ENCODE assay signal across 11 mouse cellular contexts in genomic region chr12:108255960-108256359, GRCm38 (mm10). TPM values are rescaled to one million over a fixed set of nuclear protein-coding genes. Genes with fewer than 3 reads are reported as not detected.
DNase-seq lines count a peak whose midpoint lies in the region; ATAC-seq and TF ChIP-seq lines count a peak whose summit lies in the region.
"Had no signal": no experiment of that assay in that cellular context is flagged by ENCODE, and none has a peak within 500 bp of the region (broad histone marks: within the 10 kb centered on the region; RNA-seq: fewer than 3 reads in every experiment).

No protein-coding gene starts in this region.

- intact Hi-C loops in heart, postnatal 10 days (cut with DNase I): loop anchor here (2.0 kb wide), 1 partner anchor 13 kb away; no protein-coding TSS in a partner anchor

- no peak for ATAC-seq in forebrain, embryonic 15.5 days (replicated peaks)
- ATAC-seq in heart, postnatal 0 days (ENCODE audit: insufficient read depth, low read depth): no peak
- peak; percentile 17; the same call in 1 of the 2 replicates for ATAC-seq in midbrain, embryonic 12.5 days (ENCODE audit: low FRiP score, low read depth)
- no peak for ATAC-seq in kidney, embryonic 14.5 days (ENCODE audit: low FRiP score, low TSS enrichment)

- no peaks in the 10 kb centered on the region for H3K9me3 ChIP-seq in forebrain, embryonic 10.5 days
- no peaks in the 10 kb centered on the region for H3K9me3 ChIP-seq in forebrain, embryonic 15.5 days
- H3K9me3 ChIP-seq in heart, postnatal 0 days (replicated peaks; ENCODE audit: control insufficient read depth, low read length): no peaks in the 10 kb centered on the region
- no peaks in the 10 kb centered on the region for H3K9me3 ChIP-seq in embryonic facial prominence, embryonic 10.5 days
- no peaks in the 10 kb centered on the region for H3K9me3 ChIP-seq in midbrain, embryonic 12.5 days
- no peaks in the 10 kb centered on the region for H3K9me3 ChIP-seq in kidney, embryonic 14.5 days (ENCODE audit: control insufficient read depth, low read length)
- H3K9me3 ChIP-seq: liver, embryonic 13.5 days had no signal

- DNase-seq in forebrain, embryonic 10.5 days (ENCODE audit: extremely low spot score, low spot score): no peak
- no peak for DNase-seq in heart, postnatal 0 days (ENCODE audit: low spot score)
- DNase-seq in heart, postnatal 10 days: no peak
- no peak for DNase-seq in embryonic facial prominence, embryonic 10.5 days (ENCODE audit: low spot score)
- no peak for DNase-seq in right cerebral cortex, postnatal 25 days
- DNase-seq: adrenal gland, adult 8-10 months; liver, embryonic 13.5 days had no signal

- peak overlapping the region; percentile 15; the same call in 1 of the 2 replicates for H3K4me3 ChIP-seq in forebrain, embryonic 10.5 days
- H3K4me3 ChIP-seq in forebrain, embryonic 15.5 days: no peak overlapping the region
- H3K4me3 ChIP-seq in heart, postnatal 0 days (ENCODE audit: low read depth, low read length): no peak overlapping the region
- no peak overlapping the region for H3K4me3 ChIP-seq in embryonic facial prominence, embryonic 10.5 days
- no peak overlapping the region for H3K4me3 ChIP-seq in midbrain, embryonic 12.5 days
- H3K4me3 ChIP-seq in kidney, embryonic 14.5 days (ENCODE audit: low read length): no peak overlapping the region
- H3K4me3 ChIP-seq: left cerebral cortex, adult 2 months; liver, embryonic 13.5 days had no signal

- peaks cover 97% of the 10 kb centered on the region for H3K4me1 ChIP-seq in forebrain, embryonic 10.5 days
- peaks cover 44% of the 10 kb centered on the region for H3K4me1 ChIP-seq in forebrain, embryonic 15.5 days
- peaks cover 45% of the 10 kb centered on the region for H3K4me1 ChIP-seq in heart, postnatal 0 days (ENCODE audit: control insufficient read depth, insufficient read depth)
- H3K4me1 ChIP-seq in embryonic facial prominence, embryonic 10.5 days: peaks cover 88% of the 10 kb centered on the region
- H3K4me1 ChIP-seq in midbrain, embryonic 12.5 days: peaks cover 64% of the 10 kb centered on the region
- H3K4me1 ChIP-seq in kidney, embryonic 14.5 days (ENCODE audit: control insufficient read depth, insufficient read depth, low read length): peaks cover 38% of the 10 kb centered on the region

- H3K27me3 ChIP-seq in forebrain, embryonic 10.5 days (ENCODE audit: poor library complexity, severe bottlenecking): no peaks in the 10 kb centered on the region
- no peaks in the 10 kb centered on the region for H3K27me3 ChIP-seq in forebrain, embryonic 15.5 days
- H3K27me3 ChIP-seq in heart, postnatal 0 days (ENCODE audit: control insufficient read depth, insufficient read depth, low read length): no peaks in the 10 kb centered on the region
- no peaks in the 10 kb centered on the region for H3K27me3 ChIP-seq in embryonic facial prominence, embryonic 10.5 days (replicated peaks; ENCODE audit: low read depth, poor library complexity, severe bottlenecking)
- no peaks in the 10 kb centered on the region for H3K27me3 ChIP-seq in midbrain, embryonic 12.5 days
- no peaks in the 10 kb centered on the region for H3K27me3 ChIP-seq in kidney, embryonic 14.5 days (ENCODE audit: control insufficient read depth, insufficient read depth, low read length)
- H3K27me3 ChIP-seq: liver, embryonic 13.5 days had no signal

- TF ChIP-seq CTCF in heart, postnatal 0 days (IDR thresholded peaks at IDR 0.05; ENCODE audit: low read depth): no peak

- 0 out of 2 replicates have a peak, but pooled peaks cover 2% of the 10 kb centered on the region for H3K36me3 ChIP-seq in forebrain, embryonic 10.5 days (replicated peaks)
- H3K36me3 ChIP-seq in forebrain, embryonic 15.5 days: no peaks in the 10 kb centered on the region
- no peaks in the 10 kb centered on the region for H3K36me3 ChIP-seq in heart, postnatal 0 days (replicated peaks; ENCODE audit: control insufficient read depth, insufficient read depth, low read length)
- H3K36me3 ChIP-seq in embryonic facial prominence, embryonic 10.5 days (replicated peaks): no peaks in the 10 kb centered on the region
- no peaks in the 10 kb centered on the region for H3K36me3 ChIP-seq in midbrain, embryonic 12.5 days
- no peaks in the 10 kb centered on the region for H3K36me3 ChIP-seq in kidney, embryonic 14.5 days (ENCODE audit: control insufficient read depth, insufficient read depth, low read length)
- H3K36me3 ChIP-seq: liver, embryonic 13.5 days had no signal

- TF ChIP-seq EP300 in heart, postnatal 0 days (IDR thresholded peaks at IDR 0.05; ENCODE audit: low read depth): no peak

- H3K4me2 ChIP-seq in forebrain, embryonic 15.5 days (replicated peaks): no peak overlapping the region
- H3K4me2 ChIP-seq in heart, postnatal 0 days (ENCODE audit: low read depth, low read length): no peak overlapping the region
- H3K4me2 ChIP-seq in midbrain, embryonic 12.5 days (replicated peaks): peak overlapping the region; percentile 25; the same call in 1 of the 2 replicates
- H3K4me2 ChIP-seq in kidney, embryonic 14.5 days (replicated peaks; ENCODE audit: low read depth, low read length): no peak overlapping the region
- H3K4me2 ChIP-seq: liver, embryonic 13.5 days had no signal

- H3K9ac ChIP-seq in forebrain, embryonic 15.5 days (replicated peaks): no peak overlapping the region
- H3K9ac ChIP-seq in heart, postnatal 0 days (replicated peaks; ENCODE audit: low read depth, low read length): no peak overlapping the region
- no peak overlapping the region; the same call in 1 of the 2 replicates for H3K9ac ChIP-seq in midbrain, embryonic 12.5 days (replicated peaks)
- no peak overlapping the region for H3K9ac ChIP-seq in kidney, embryonic 14.5 days (ENCODE audit: low read depth, low read length)
- H3K9ac ChIP-seq: liver, embryonic 13.5 days had no signal

- peak overlapping the region; percentile 78 for H3K27ac ChIP-seq in forebrain, embryonic 10.5 days
- no peak overlapping the region for H3K27ac ChIP-seq in forebrain, embryonic 15.5 days (replicated peaks)
- peak overlapping the region; percentile 27 for H3K27ac ChIP-seq in heart, postnatal 0 days (ENCODE audit: low read depth)
- H3K27ac ChIP-seq in embryonic facial prominence, embryonic 10.5 days (replicated peaks): peak overlapping the region; percentile 68
- peak overlapping the region; percentile 67; the same call in 1 of the 2 replicates for H3K27ac ChIP-seq in midbrain, embryonic 12.5 days (replicated peaks)
- H3K27ac ChIP-seq in kidney, embryonic 14.5 days (ENCODE audit: low read depth, low read length): no peak overlapping the region
- H3K27ac ChIP-seq: liver, embryonic 13.5 days had no signal

- WGBS in forebrain, embryonic 10.5 days: 28% methylated on average over 5 of the region's 5 CpGs
- WGBS in forebrain, embryonic 15.5 days: 30% methylated on average over 5 of the region's 5 CpGs
- 11% methylated on average over 5 of the region's 5 CpGs for WGBS in heart, postnatal 0 days
- WGBS in embryonic facial prominence, embryonic 10.5 days: 32% methylated on average over 5 of the region's 5 CpGs
- WGBS in midbrain, embryonic 12.5 days: 25% methylated on average over 5 of the region's 5 CpGs
- 43% methylated on average over 5 of the region's 5 CpGs for WGBS in kidney, embryonic 14.5 days

RNA-seq across cellular contexts. Expression of gene Ccdc85c, which starts 19.3 kb away (rescaled TPM):
- polyA plus RNA-seq in forebrain, embryonic 10.5 days (2016; fragmentation: Nextera tagmentation; extraction: Ambion mirVana): 13.5 and 14.6 TPM in 2 replicates
- 14.3 and 16.3 TPM in 2 replicates for polyA plus RNA-seq in forebrain, embryonic 15.5 days (2015; fragmentation: Nextera tagmentation; extraction: Ambion mirVana)
- 44.7 and 56.2 TPM in 2 replicates for total RNA-seq in heart, postnatal 0 days (2014; rRNA removed; ENCODE audit: low replicate concordance)
- 6.9 and 7.8 TPM in 2 replicates for polyA plus RNA-seq in heart, postnatal 0 days (2015; fragmentation: Nextera tagmentation; extraction: Ambion mirVana)
- total RNA-seq in heart, postnatal 10 days (2021): 10 to 100 TPM; 32.8 to 34.4 TPM
- 11.4 and 12.1 TPM in 2 replicates for polyA plus RNA-seq in embryonic facial prominence, embryonic 10.5 days (2016; fragmentation: Nextera tagmentation; extraction: Ambion mirVana)
- 17.0 and 21.6 TPM in 2 replicates for polyA plus RNA-seq in midbrain, embryonic 12.5 days (2016; fragmentation: Nextera tagmentation; extraction: Ambion mirVana)
- polyA plus RNA-seq in kidney, embryonic 14.5 days (2014; fragmentation: Nextera tagmentation; extraction: Ambion mirVana): 9.9 and 11.0 TPM in 2 replicates

RNA-seq across cellular contexts. Expression of gene Hhipl1, which starts 50.1 kb away (rescaled TPM):
- 2.8 and 3.4 TPM in 2 replicates for polyA plus RNA-seq in forebrain, embryonic 10.5 days (2016; fragmentation: Nextera tagmentation; extraction: Ambion mirVana)
- polyA plus RNA-seq in forebrain, embryonic 15.5 days (2015; fragmentation: Nextera tagmentation; extraction: Ambion mirVana): 1.8 and 1.9 TPM in 2 replicates
- 0.70 and 5.0 TPM in 2 replicates for total RNA-seq in heart, postnatal 0 days (2014; rRNA removed; ENCODE audit: low replicate concordance)
- 0.58 and 0.61 TPM in 2 replicates for polyA plus RNA-seq in heart, postnatal 0 days (2015; fragmentation: Nextera tagmentation; extraction: Ambion mirVana)
- total RNA-seq in heart, postnatal 10 days (2021): 1 to 10 TPM; 1.5 to 3.2 TPM
- polyA plus RNA-seq in embryonic facial prominence, embryonic 10.5 days (2016; fragmentation: Nextera tagmentation; extraction: Ambion mirVana): 0.72 and 0.99 TPM in 2 replicates
- 5.0 and 6.2 TPM in 2 replicates for polyA plus RNA-seq in midbrain, embryonic 12.5 days (2016; fragmentation: Nextera tagmentation; extraction: Ambion mirVana)
- polyA plus RNA-seq in kidney, embryonic 14.5 days (2014; fragmentation: Nextera tagmentation; extraction: Ambion mirVana): 0.27 and 0.61 TPM in 2 replicates
- polyA plus RNA-seq: liver, embryonic 13.5 days had no signal

Comparison
In these comparisons a context has a peak if more than half of its experiments do, and no peak if none do; other contexts are left out.
1. H3K27ac ChIP-seq: peak in forebrain, embryonic 10.5 days (single experiment), heart, postnatal 0 days (single experiment), embryonic facial prominence, embryonic 10.5 days (single experiment) and midbrain, embryonic 12.5 days (single experiment); none in forebrain, embryonic 15.5 days (single experiment) and kidney, embryonic 14.5 days (single experiment).